Mouse (Mus musculus): Measurements from ENCODE around the gene Ttll10. TPM values are rescaled to one million over a fixed set of nuclear protein-coding genes. Genes with fewer than 3 reads are reported as not detected.

Gene Ttll10
- polyA plus RNA-seq, 1 experiment from 2014 or later: not detected

- Histone ChIP-seq H3K27ac (no peak overlapping the region), H3K36me3 (ENCODE audit: inconsistent target) (no peaks in the 10 kb centered on the region), H3K79me2 (ENCODE audit: inconsistent target) (no peaks in the 10 kb centered on the region), H3K4me3 (ENCODE audit: inconsistent target) (peak overlapping the region; percentile 16; the same call in 1 of the 2 replicates)
- 5% methylated on average over 58 of the region's 58 CpGs for WGBS (ENCODE audit: missing documents)
These were observed 18.5 kb upstream of the Ttll10 start for GRCm38 (mm10) chr4:156077499-156078301.

- Histone ChIP-seq H3K79me2 (ENCODE audit: inconsistent target) (no peaks in the 10 kb centered on the region), H3K36me3 (ENCODE audit: inconsistent target) (no peaks in the 10 kb centered on the region), H3K27ac (no peak overlapping the region), H3K4me3 (ENCODE audit: inconsistent target) (peak overlapping the region; percentile 16; the same call in 1 of the 2 replicates)
- 13% methylated on average over 8 of the region's 8 CpGs for WGBS (ENCODE audit: missing documents)
These were observed 17.7 kb upstream of the Ttll10 start for GRCm38 (mm10) chr4:156076911-156077382.

GRCm38 (mm10) chr4:156070716-156071115 is 11.5 kb upstream of the Ttll10 start:
- Histone ChIP-seq H3K79me2 (ENCODE audit: inconsistent target) (no peaks in the 10 kb centered on the region), H3K27ac (no peak overlapping the region), H3K4me3 (ENCODE audit: inconsistent target) (no peak overlapping the region), H3K36me3 (ENCODE audit: inconsistent target) (no peaks in the 10 kb centered on the region)
- WGBS (ENCODE audit: missing documents): 94% methylated on average over 2 of the region's 2 CpGs

- H3K36me3 ChIP-seq (ENCODE audit: inconsistent target): no peaks in the 10 kb centered on the region
- H3K79me2 ChIP-seq (ENCODE audit: inconsistent target): no peaks in the 10 kb centered on the region
- H3K27ac ChIP-seq: no peak overlapping the region
- WGBS (ENCODE audit: missing documents): 53% methylated on average over 6 of the region's 6 CpGs
- no peak overlapping the region for H3K4me3 ChIP-seq (ENCODE audit: inconsistent target)
These were observed 11.1 kb upstream of the Ttll10 start for GRCm38 (mm10) chr4:156070276-156070675.

- no peak overlapping the region for H3K27ac ChIP-seq
- H3K36me3 ChIP-seq (ENCODE audit: inconsistent target): no peaks in the 10 kb centered on the region
- H3K79me2 ChIP-seq (ENCODE audit: inconsistent target): no peaks in the 10 kb centered on the region
- WGBS (ENCODE audit: missing documents): no CpG with 5 or more reads among the region's 8 CpGs
- H3K4me3 ChIP-seq (ENCODE audit: inconsistent target): no peak overlapping the region
These were observed 10.5 kb upstream of the Ttll10 start for GRCm38 (mm10) chr4:156069701-156070100.

- H3K4me3 ChIP-seq (ENCODE audit: inconsistent target): no peak overlapping the region
- H3K36me3 ChIP-seq (ENCODE audit: inconsistent target): no peaks in the 10 kb centered on the region
- H3K27ac ChIP-seq: no peak overlapping the region
- no peaks in the 10 kb centered on the region for H3K79me2 ChIP-seq (ENCODE audit: inconsistent target)
- WGBS (ENCODE audit: missing documents): 73% methylated on average over 5 of the region's 5 CpGs
These were observed 8.2 kb upstream of the Ttll10 start for GRCm38 (mm10) chr4:156067256-156067949.

- H3K4me3 ChIP-seq (ENCODE audit: inconsistent target): no peak overlapping the region
- H3K27ac ChIP-seq: no peak overlapping the region
- no peaks in the 10 kb centered on the region for H3K79me2 ChIP-seq (ENCODE audit: inconsistent target)
- no peaks in the 10 kb centered on the region for H3K36me3 ChIP-seq (ENCODE audit: inconsistent target)
- WGBS (ENCODE audit: missing documents): 93% methylated on average over 10 of the region's 10 CpGs
These were observed 6.1 kb upstream of the Ttll10 start for GRCm38 (mm10) chr4:156065156-156065894.

DNA sequence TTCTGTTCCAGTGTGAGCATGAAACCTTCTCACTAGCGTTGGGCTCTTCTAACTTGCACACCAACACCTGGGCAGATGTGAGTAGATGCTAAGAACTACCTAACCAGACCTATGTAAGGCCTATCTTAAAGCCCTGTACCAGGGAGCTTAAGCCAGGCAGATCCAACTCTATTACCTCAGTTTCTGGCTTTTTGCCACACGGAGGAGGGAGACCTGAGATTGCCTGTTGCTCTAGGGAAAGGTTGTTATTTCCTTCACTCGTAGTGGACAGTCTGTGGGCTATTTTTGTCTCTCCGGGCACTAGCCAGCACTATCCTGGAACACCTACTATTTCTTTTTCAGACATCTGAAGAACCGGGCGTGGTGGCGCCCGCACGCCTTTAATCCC is 5.3 kb upstream of the Ttll10 start:
- Histone ChIP-seq H3K36me3 (ENCODE audit: inconsistent target) (no peaks in the 10 kb centered on the region), H3K27ac (no peak overlapping the region), H3K4me3 (ENCODE audit: inconsistent target) (no peak overlapping the region), H3K79me2 (ENCODE audit: inconsistent target) (no peaks in the 10 kb centered on the region)
- WGBS (ENCODE audit: missing documents): 90% methylated on average over 8 of the region's 9 CpGs

- no peaks in the 10 kb centered on the region for H3K36me3 ChIP-seq (ENCODE audit: inconsistent target)
- no peak overlapping the region for H3K27ac ChIP-seq
- 86% methylated on average over 4 of the region's 4 CpGs for WGBS (ENCODE audit: missing documents)
- H3K4me3 ChIP-seq (ENCODE audit: inconsistent target): no peak overlapping the region
- H3K79me2 ChIP-seq (ENCODE audit: inconsistent target): no peaks in the 10 kb centered on the region
These were observed 4.8 kb upstream of the Ttll10 start for GRCm38 (mm10) chr4:156063861-156064509.

DNA sequence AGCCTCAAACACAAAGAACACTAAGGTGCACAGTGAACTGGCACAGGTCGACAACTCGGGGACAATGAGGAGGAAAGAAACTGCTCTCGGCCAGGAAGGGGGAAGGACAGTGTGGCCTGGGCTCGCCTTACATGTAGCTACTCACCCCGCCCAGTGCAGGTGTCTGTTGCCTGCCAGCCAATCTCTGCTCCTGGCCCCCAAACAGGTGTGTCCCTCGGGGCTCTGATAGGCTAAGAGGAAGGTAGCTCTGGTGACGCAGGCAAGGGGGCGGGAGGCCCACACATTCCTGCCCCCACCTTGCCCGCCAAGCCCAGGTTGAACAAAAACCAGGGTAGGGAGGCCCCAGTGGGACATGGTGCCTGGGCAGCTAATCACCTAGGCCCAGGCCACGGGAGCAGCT is 499 bp upstream of the Ttll10 start:
- Histone ChIP-seq H3K4me3 (ENCODE audit: inconsistent target) (no peak overlapping the region), H3K79me2 (ENCODE audit: inconsistent target) (no peaks in the 10 kb centered on the region), H3K36me3 (ENCODE audit: inconsistent target) (no peaks in the 10 kb centered on the region), H3K27ac (no peak overlapping the region)
- 79% methylated on average over 10 of the region's 10 CpGs for WGBS (ENCODE audit: missing documents)

DNA sequence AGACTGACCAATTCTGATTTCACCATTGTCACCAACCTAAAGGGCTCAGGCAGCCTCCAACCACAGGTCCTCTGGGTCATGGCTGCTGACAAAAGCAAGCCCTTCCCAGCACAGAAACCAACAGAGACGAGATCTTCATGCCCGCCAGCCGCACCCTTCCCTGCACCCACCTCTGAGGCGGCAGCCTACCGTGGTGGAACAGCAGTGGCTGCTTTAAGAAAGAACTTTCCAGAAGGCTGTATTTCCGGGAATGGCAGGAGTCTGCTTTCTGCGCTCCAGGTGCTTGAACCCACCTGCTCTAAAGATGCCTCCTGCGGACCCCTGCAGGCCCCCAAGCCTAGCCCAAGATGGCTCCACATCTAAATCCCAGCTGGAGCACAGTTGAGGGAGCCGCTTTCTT is 388 bp downstream of the Ttll10 start:
- WGBS (ENCODE audit: missing documents): 95% methylated on average over 9 of the region's 9 CpGs
- H3K36me3 ChIP-seq (ENCODE audit: inconsistent target): no peaks in the 10 kb centered on the region
- no peak overlapping the region for H3K4me3 ChIP-seq (ENCODE audit: inconsistent target)
- no peaks in the 10 kb centered on the region for H3K79me2 ChIP-seq (ENCODE audit: inconsistent target)
- no peak overlapping the region for H3K27ac ChIP-seq

DNA sequence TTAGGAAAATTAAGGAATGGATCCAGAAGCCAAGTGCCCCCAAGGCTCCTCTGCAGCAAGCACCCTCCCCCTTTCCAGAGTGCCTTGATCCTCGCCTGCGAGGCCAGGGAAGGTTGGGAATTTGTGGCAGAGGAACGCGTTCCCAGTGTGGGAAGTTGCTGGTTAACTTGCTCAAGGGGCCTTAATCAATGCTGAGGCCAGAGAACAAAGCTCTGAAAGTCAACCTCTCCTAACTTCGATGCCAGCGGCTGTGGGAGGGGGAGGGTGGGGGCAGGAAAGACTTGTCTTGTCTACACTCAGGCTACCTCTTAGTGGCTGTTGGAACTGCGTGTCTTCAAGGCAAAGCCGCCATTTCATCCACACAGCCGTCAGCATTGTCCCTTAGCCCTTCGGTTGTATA is 1.5 kb downstream of the Ttll10 start:
- no peaks in the 10 kb centered on the region for H3K79me2 ChIP-seq (ENCODE audit: inconsistent target)
- no peak overlapping the region for H3K4me3 ChIP-seq (ENCODE audit: inconsistent target)
- no peak overlapping the region for H3K27ac ChIP-seq
- no peaks in the 10 kb centered on the region for H3K36me3 ChIP-seq (ENCODE audit: inconsistent target)
- 92% methylated on average over 10 of the region's 10 CpGs for WGBS (ENCODE audit: missing documents)

DNA sequence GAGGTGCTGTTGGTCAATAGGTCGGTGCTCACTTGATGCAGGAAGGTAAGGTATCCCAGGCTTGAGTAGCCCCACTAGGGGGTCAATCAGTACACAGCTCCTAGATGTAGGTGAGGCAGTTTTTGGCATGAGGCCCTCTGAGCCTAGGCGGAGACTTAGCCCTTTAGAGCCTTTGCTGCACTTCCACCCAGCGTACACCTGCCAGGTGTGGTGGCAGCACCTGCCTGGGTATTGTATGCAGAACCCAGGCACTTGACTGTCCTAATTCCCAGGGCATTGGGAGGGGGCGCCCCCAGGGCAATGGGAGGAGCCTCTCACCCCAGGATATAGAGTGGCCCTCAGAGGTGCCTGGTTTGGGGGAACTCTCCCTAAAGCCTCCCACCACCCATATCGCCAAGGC is 4.0 kb downstream of the Ttll10 start:
- H3K36me3 ChIP-seq (ENCODE audit: inconsistent target): no peaks in the 10 kb centered on the region
- H3K79me2 ChIP-seq (ENCODE audit: inconsistent target): no peaks in the 10 kb centered on the region
- H3K4me3 ChIP-seq (ENCODE audit: inconsistent target): no peak overlapping the region
- WGBS (ENCODE audit: missing documents): 99% methylated on average over 5 of the region's 5 CpGs
- H3K27ac ChIP-seq: no peak overlapping the region

DNA sequence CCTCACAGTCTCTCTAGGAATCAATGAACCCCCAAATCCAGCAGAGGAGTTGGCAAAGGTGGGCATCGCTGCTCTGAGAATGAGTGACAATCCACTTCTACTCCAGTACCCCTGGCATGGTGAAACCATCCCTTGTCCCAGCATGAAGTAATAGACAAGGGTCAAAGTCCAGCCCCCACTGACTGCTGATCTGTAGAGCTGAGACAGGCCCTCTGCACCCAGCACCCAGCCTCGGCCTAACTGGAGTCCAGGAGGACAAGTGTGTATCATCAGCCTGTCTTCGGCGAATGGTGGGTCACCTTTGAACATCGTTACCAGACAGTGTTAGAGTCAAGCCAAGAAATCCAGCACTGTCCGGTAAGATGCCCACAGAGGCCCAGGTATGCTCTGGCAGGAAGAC is 4.6 kb downstream of the Ttll10 start:
- Histone ChIP-seq H3K4me3 (ENCODE audit: inconsistent target) (no peak overlapping the region), H3K36me3 (ENCODE audit: inconsistent target) (no peaks in the 10 kb centered on the region)

More for the DNA sequence above, 4.6 kb downstream of the Ttll10 start:
- no peak overlapping the region for H3K27ac ChIP-seq
- no peaks in the 10 kb centered on the region for H3K79me2 ChIP-seq (ENCODE audit: inconsistent target)
- WGBS (ENCODE audit: missing documents): 95% methylated on average over 6 of the region's 6 CpGs

All from macrophage (primary cell).